Mouse (Mus musculus) ES-Bruce4 (cell line): ENCODE results near the gene 4931440F15Rik.

ENCODE experiments used
- CTCF ChIP-seq: IDR thresholded peaks from one replicate; pipeline ENCODE4 v1.8.1; 2011; ENCODE audit warnings: low read depth, low read length
- EP300 ChIP-seq: IDR thresholded peaks from 2 replicates; pipeline ENCODE4 v1.6.1; 2011; ENCODE audit warnings: low read depth, low read length; ENCODE audit not compliant: insufficient read depth
- POLR2A ChIP-seq: IDR thresholded peaks from one replicate; pipeline ENCODE4 v1.8.1; 2011; ENCODE audit warnings: low read length; ENCODE audit not compliant: insufficient read depth

- TF ChIP-seq CTCF = no peak
- TF ChIP-seq EP300 = no peak
- no peak for TF ChIP-seq POLR2A
Observed at GRCm38 (mm10) chr11:29799839-29800238, 25.6 kb downstream of the 4931440F15Rik start.
